Mouse (Mus musculus) B cell, adult 2 months (primary cell): ENCODE results near the gene Zfp772.
"Not testable (repeated sequence)": the region's sequence is repeated elsewhere in the genome, so short reads cannot be mapped to it uniquely, and the experiment has no call there.

Experiments used
- DNase-seq, 2 experiments: peaks; one replicate each; pipeline ENCODE4 v3.0.0; 2022

Zfp772 gene

GRCm38 (mm10) chr7:7209313-7210151 lies at the start of gene Zfp772:
TSS of gene Zfp772 (minus strand) at chr7:7209998.
- DNase-seq = peak; percentile 59 to 64

GRCm38 (mm10) chr7:7247228-7247627 lies 37.4 kb upstream of the Zfp772 start, which contains the start of gene Vmn2r29:
TSS of gene Vmn2r29 (minus strand) at chr7:7247328.
- DNase-seq = not testable (repeated sequence)

GRCm38 (mm10) chr7:7188191-7188942 lies 21.4 kb downstream of the Zfp772 start:
- DNase-seq = peak; percentile 76 to 80

- peak; percentile 5 to 6 for DNase-seq
These were observed 22.2 kb downstream of the Zfp772 start for GRCm38 (mm10) chr7:7187417-7188190.

GRCm38 (mm10) chr7:7185897-7186296 lies 23.9 kb downstream of the Zfp772 start:
- no peak for DNase-seq

- DNase-seq = peak; percentile 30
These were observed 38.3 kb downstream of the Zfp772 start, which contains the start of gene Zfp418 for GRCm38 (mm10) chr7:7171227-7172147. TSS of gene Zfp418 (plus strand) at chr7:7171330.
